Mouse (Mus musculus) liver, postnatal 0 days (tissue): ENCODE measurements around the gene Chd2. TPM values are rescaled to one million over a fixed set of nuclear protein-coding genes. Genes with fewer than 3 reads are reported as not detected.

Experiments used
- ATAC-seq: fragments of 200-750 bp; cut with Nextera tagmentation; 2 replicates; pipeline ENCODE4 v1.8.0; 2017; ENCODE audit warnings: mild to moderate bottlenecking, moderate library complexity
- DNase-seq: peaks from one replicate; pipeline ENCODE4 v3.0.0-alpha.2; 2016
- H3K27ac ChIP-seq: fragments of 300-500 bp; sonication (generic); 2 replicates; pipeline ENCODE4 v1.5.1; 2014; ENCODE audit warnings: antibody characterized with exemption, moderate library complexity, mild to moderate bottlenecking, low read depth
- H3K27me3 ChIP-seq: fragments of 300-500 bp; sonication (generic); 2 replicates; pipeline ENCODE4 v1.6.1; 2014; ENCODE audit warnings: low read length, control low read depth, mixed read lengths; ENCODE audit not compliant: insufficient read depth
- H3K36me3 ChIP-seq: fragments of 300-500 bp; sonication (generic); replicated peaks from 2 replicates; pipeline ENCODE4 v1.6.1; 2014; ENCODE audit warnings: mild to moderate bottlenecking, control low read depth, low read length, moderate library complexity, mixed read lengths; ENCODE audit not compliant: insufficient read depth
- H3K4me1 ChIP-seq: fragments of 300-500 bp; sonication (generic); 2 replicates; pipeline ENCODE4 v1.6.1; 2014; ENCODE audit warnings: antibody characterized with exemption, mild to moderate bottlenecking, control low read depth; ENCODE audit not compliant: insufficient read depth
- H3K4me2 ChIP-seq: fragments of 300-500 bp; sonication (generic); 2 replicates; pipeline ENCODE4 v1.6.1; 2014; ENCODE audit warnings: low read depth, mild to moderate bottlenecking, low read length, moderate library complexity, mixed read lengths
- H3K4me3 ChIP-seq: fragments of 300-500 bp; sonication (generic); 2 replicates; pipeline ENCODE4 v1.5.1; 2014; ENCODE audit warnings: low read depth, low read length
- H3K9ac ChIP-seq: fragments of 300-500 bp; sonication (generic); replicated peaks from 2 replicates; pipeline ENCODE4 v1.6.1; 2014; ENCODE audit warnings: mild to moderate bottlenecking, moderate library complexity
- H3K9me3 ChIP-seq: fragments of 300-500 bp; sonication (generic); 2 replicates; pipeline ENCODE4 v1.6.1; 2016; ENCODE audit warnings: mild to moderate bottlenecking, control low read depth, low read length, mixed read lengths
- CTCF ChIP-seq: sonication (generic); IDR thresholded peaks from 2 replicates; pipeline ENCODE4 v1.5.1; 2016; ENCODE audit warnings: antibody characterized with exemption, low read depth
- EP300 ChIP-seq: IDR thresholded peaks from 2 replicates; pipeline ENCODE4 v1.6.1; 2016; ENCODE audit warnings: antibody characterized with exemption, low read depth, mild to moderate bottlenecking
- WGBS: fragments of 180-500 bp; shearing (Covaris S2); extraction: QIAGEN DNeasy Blood & Tissue Kit; methylation state at CpG from one replicate; pipeline ENCODE4 v1.1.7; 2014; ENCODE audit not compliant: insufficient replicate concordance; 5-methylcytosine and 5-hydroxymethylcytosine counted together
- polyA plus RNA-seq: library from polyadenylated mRNA; unstranded; fragments of >200 nt; fragmentation: Nextera tagmentation; extraction: Ambion mirVana; gene quantifications from 2 replicates; pipeline ENCODE4 v1.2.1, GENCODE M21; 2015

Chd2 gene
- polyA plus RNA-seq, 1 experiment from 2014 or later = 17.2 TPM

- H3K4me3 ChIP-seq = no peak overlapping the region
- ATAC-seq (no peak), DNase-seq (no peak)
- no peak overlapping the region for H3K4me2 ChIP-seq
- H3K4me1 ChIP-seq = no peaks in the 10 kb centered on the region
- H3K9ac ChIP-seq = no peak overlapping the region
- TF ChIP-seq EP300 (no peak), CTCF (no peak)
- H3K36me3 ChIP-seq = peaks cover 95% of the 10 kb centered on the region
- no peaks in the 10 kb centered on the region for H3K9me3 ChIP-seq
- WGBS = 79% methylated on average over 4 of the region's 4 CpGs
- H3K27me3 ChIP-seq = no peaks in the 10 kb centered on the region
- no peak overlapping the region for H3K27ac ChIP-seq
Observed at GRCm38 (mm10) chr7:73451594-73451993, 90.0 kb downstream of the Chd2 start.

DNA sequence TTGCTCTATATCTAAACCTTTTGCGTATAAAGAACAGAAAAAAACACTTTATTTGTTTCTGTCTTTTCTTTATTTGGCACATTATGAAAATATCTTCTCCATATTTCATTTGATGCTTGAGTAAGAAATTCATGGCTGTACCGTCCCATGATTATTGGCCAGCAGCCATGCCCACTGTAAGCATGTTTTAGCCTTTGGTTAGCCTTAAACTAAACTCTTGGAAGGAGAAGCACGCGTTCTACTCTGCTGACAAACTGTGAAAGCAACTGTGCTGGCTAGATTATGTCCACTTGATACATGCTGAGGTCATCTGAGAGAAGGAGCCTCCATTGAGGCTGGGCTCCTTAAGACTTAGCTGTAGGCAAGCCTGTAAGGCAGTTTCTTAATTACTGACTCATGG is 99.4 kb downstream of the Chd2 start:
- H3K36me3 ChIP-seq = peaks cover 95% of the 10 kb centered on the region
- no peak overlapping the region for H3K4me3 ChIP-seq
- H3K9me3 ChIP-seq = no peaks in the 10 kb centered on the region
- H3K27me3 ChIP-seq = no peaks in the 10 kb centered on the region
- 0 out of 2 replicates have a peak overlapping the region, but pooled peaks have one; percentile 8 for H3K27ac ChIP-seq
- no peak overlapping the region for H3K9ac ChIP-seq
- no peak for TF ChIP-seq CTCF
- no peak for TF ChIP-seq EP300
- ATAC-seq (no peak), DNase-seq (no peak)
- H3K4me1 ChIP-seq = peaks cover 5% of the 10 kb centered on the region; the same call in 1 of the 2 replicates
- H3K4me2 ChIP-seq = no peak overlapping the region
- WGBS = 88% methylated on average over 4 of the region's 4 CpGs

DNA sequence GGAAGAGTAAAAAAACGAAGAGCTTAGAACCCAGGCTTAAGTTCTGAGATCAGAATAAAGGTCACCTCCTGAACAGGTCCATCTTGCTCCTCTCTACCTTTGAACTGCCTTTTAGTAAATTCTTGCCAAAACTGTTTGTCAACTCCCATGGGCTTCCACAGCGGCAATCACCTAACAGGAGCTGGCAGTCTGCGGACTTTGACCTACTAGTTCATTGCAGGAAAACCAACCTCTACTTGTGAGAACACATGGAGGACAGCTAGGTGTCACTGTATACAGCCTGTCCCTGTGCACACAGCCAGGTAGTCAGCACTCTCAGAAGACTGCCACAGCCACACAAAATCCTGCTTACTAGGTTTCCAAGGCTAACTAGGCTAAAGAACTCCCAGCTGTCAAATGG is 99.8 kb downstream of the Chd2 start:
- Histone ChIP-seq H3K27me3 (no peaks in the 10 kb centered on the region), H3K4me2 (no peak overlapping the region), H3K27ac (no peak overlapping the region), H3K9me3 (no peaks in the 10 kb centered on the region), H3K4me3 (no peak overlapping the region), H3K4me1 (peaks cover 5% of the 10 kb centered on the region; the same call in 1 of the 2 replicates), H3K9ac (no peak overlapping the region), H3K36me3 (peaks cover 95% of the 10 kb centered on the region)
- 82% methylated on average over 3 of the region's 3 CpGs for WGBS
- DNase-seq = no peak
- peak; percentile 79 for ATAC-seq
- peak; percentile 31 for TF ChIP-seq CTCF
- no peak for TF ChIP-seq EP300

DNA sequence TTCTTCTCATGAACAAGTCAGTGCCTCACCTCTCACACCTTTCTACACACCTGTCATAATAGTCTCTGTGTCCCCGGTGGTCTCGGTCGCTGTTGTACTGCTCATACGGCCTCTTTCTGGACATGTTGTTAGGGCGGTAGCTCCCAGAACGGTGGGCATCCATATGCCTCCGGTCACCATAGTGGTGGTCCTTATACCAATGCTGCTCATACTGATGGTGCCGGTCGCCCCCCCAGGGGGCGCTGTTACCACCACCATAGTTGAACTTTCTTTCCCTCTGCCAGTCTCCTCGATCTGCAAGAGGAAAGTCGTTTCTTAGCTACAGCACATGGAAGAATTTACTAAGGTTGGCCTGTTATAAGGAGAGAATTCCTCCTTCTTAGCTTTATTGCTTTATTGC is 105.9 kb downstream of the Chd2 start:
- H3K4me1 ChIP-seq = no peaks in the 10 kb centered on the region
- H3K27me3 ChIP-seq = no peaks in the 10 kb centered on the region
- 83% methylated on average over 12 of the region's 12 CpGs for WGBS
- DNase-seq (no peak), ATAC-seq (no peak)
- no peak overlapping the region for H3K4me2 ChIP-seq
- H3K4me3 ChIP-seq = no peak overlapping the region
- H3K9me3 ChIP-seq = no peaks in the 10 kb centered on the region
- no peak overlapping the region for H3K27ac ChIP-seq
- peaks cover 79% of the 10 kb centered on the region for H3K36me3 ChIP-seq
- H3K9ac ChIP-seq = no peak overlapping the region
- TF ChIP-seq CTCF (peak; percentile 48), EP300 (no peak)

DNA sequence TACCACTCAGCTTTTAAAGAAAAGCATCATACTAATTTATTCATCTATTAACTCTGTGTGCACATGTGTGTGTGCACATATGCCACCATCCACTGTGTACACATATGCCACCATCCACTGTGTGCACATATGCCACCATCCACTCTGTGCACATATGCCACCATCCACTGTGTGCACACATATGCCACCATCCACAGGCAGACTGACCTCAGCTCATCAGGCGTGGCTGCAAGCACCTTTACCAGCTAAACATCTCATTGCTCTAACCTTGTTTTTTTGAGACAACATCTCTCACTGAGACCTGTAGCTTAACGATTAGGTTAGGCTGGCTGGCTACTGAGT is 107.3 kb downstream of the Chd2 start:
- TF ChIP-seq EP300 (no peak), CTCF (no peak)
- Histone ChIP-seq H3K4me2 (no peak overlapping the region), H3K9me3 (no peaks in the 10 kb centered on the region), H3K36me3 (peaks cover 77% of the 10 kb centered on the region), H3K4me3 (no peak overlapping the region), H3K9ac (no peak overlapping the region), H3K4me1 (no peaks in the 10 kb centered on the region), H3K27ac (no peak overlapping the region), H3K27me3 (no peaks in the 10 kb centered on the region)
- DNase-seq (no peak), ATAC-seq (no peak)
- WGBS = 94% methylated on average over 2 of the region's 2 CpGs

DNA sequence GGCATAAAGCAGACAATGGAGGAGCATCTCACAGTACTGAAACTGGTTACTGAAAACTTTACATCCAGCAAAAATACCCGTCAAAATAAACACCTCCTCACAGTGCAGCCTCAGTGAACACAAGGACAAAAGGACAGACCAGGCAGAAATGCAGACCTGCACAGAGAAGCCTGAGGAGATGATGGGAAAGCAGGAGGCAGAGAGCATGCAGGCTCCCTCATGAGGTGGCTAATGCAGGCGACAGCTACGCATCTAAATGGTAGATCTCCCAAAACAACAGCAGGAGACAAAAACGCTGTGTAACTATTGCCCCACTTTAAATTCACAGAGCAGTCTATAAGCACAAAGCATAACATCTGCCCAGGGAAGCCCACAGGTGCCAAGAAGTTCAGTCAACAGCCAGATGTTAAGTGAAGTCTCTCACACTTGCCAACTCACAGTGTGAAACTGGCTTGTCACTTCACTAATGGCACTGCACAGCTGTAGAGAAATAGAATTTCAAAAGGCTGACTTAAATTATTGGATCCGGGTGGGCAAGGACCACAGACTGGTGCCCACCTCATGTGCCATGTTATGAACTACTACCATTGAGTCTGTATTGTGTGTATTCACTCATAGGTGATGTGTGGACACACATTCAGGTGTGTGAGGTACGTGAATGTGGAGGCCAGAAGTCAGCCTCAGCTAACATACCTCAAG is 107.8 kb downstream of the Chd2 start:
- no peak for DNase-seq
- ATAC-seq = no peak
- no peak overlapping the region for H3K27ac ChIP-seq
- H3K4me2 ChIP-seq = no peak overlapping the region
- 89% methylated on average over 6 of the region's 6 CpGs for WGBS
- peaks cover 77% of the 10 kb centered on the region for H3K36me3 ChIP-seq
- TF ChIP-seq EP300 (no peak), CTCF (no peak)
- H3K9me3 ChIP-seq = no peaks in the 10 kb centered on the region
- H3K4me3 ChIP-seq = no peak overlapping the region
- no peaks in the 10 kb centered on the region for H3K4me1 ChIP-seq
- H3K9ac ChIP-seq = no peak overlapping the region
- no peaks in the 10 kb centered on the region for H3K27me3 ChIP-seq
